Mouse (Mus musculus): Measurements from ENCODE around the gene Slc7a15. TPM values are rescaled to one million over a fixed set of nuclear protein-coding genes. Genes with fewer than 3 reads are reported as not detected.

Slc7a15 gene
- total RNA-seq, 2 experiments from 2014 or later = not detected

GRCm38 (mm10) chr12:8510317-8510988, 88.4 kb downstream of the Slc7a15 start:
- no peak for DNase-seq (ENCODE audit: low spot score in 2 of 2)

GRCm38 (mm10) chr12:8509693-8510092, 89.2 kb downstream of the Slc7a15 start:
- DNase-seq (ENCODE audit: low spot score in 2 of 2) = no peak

GRCm38 (mm10) chr12:8506954-8507707, 91.7 kb downstream of the Slc7a15 start:
- no peak for DNase-seq (ENCODE audit: low spot score in 2 of 2)

- DNase-seq (ENCODE audit: low spot score in 2 of 2) = no peak
Observed at GRCm38 (mm10) chr12:8504131-8504530, 94.7 kb downstream of the Slc7a15 start.

- peak in 1 of 2 experiments; percentile 89 for DNase-seq (ENCODE audit: low spot score in 2 of 2)
Observed at GRCm38 (mm10) chr12:8502546-8502945, 96.3 kb downstream of the Slc7a15 start.

GRCm38 (mm10) chr12:8501571-8502305, 97.1 kb downstream of the Slc7a15 start:
- DNase-seq (ENCODE audit: low spot score in 2 of 2) = no peak

GRCm38 (mm10) chr12:8500597-8501570, 98.0 kb downstream of the Slc7a15 start:
- peak in 1 of 2 experiments; percentile 32 for DNase-seq (ENCODE audit: low spot score in 2 of 2)

GRCm38 (mm10) chr12:8499871-8500596, 98.8 kb downstream of the Slc7a15 start, which contains the start of gene Rhob:
Gene Rhob (minus strand): TSS chr12:8500009.
- peak; percentile 98 to 99 for DNase-seq (ENCODE audit: low spot score in 2 of 2)

- peak in 1 of 2 experiments; percentile 52 for DNase-seq (ENCODE audit: low spot score in 2 of 2)
Observed at GRCm38 (mm10) chr12:8499001-8499870, 99.6 kb downstream of the Slc7a15 start.

- peak in 1 of 2 experiments; percentile 56 for DNase-seq (ENCODE audit: low spot score in 2 of 2)
Observed at GRCm38 (mm10) chr12:8498591-8499000, 100.3 kb downstream of the Slc7a15 start.

GRCm38 (mm10) chr12:8498148-8498571, 100.7 kb downstream of the Slc7a15 start:
- peak; percentile 28 to 42 for DNase-seq (ENCODE audit: low spot score in 2 of 2)

GRCm38 (mm10) chr12:8497314-8497706, 101.6 kb downstream of the Slc7a15 start:
- no peak for DNase-seq (ENCODE audit: low spot score in 2 of 2)

GRCm38 (mm10) chr12:8496679-8497313, 102.1 kb downstream of the Slc7a15 start:
- DNase-seq (ENCODE audit: low spot score in 2 of 2) = no peak

- DNase-seq (ENCODE audit: low spot score in 2 of 2) = peak; percentile 73 to 80
Observed at GRCm38 (mm10) chr12:8495881-8496678, 102.8 kb downstream of the Slc7a15 start.

GRCm38 (mm10) chr12:8494675-8495074, 104.2 kb downstream of the Slc7a15 start:
- no peak for DNase-seq (ENCODE audit: low spot score in 2 of 2)

- no peak for DNase-seq (ENCODE audit: low spot score in 2 of 2)
Observed at GRCm38 (mm10) chr12:8493386-8493785, 105.5 kb downstream of the Slc7a15 start.

GRCm38 (mm10) chr12:8489098-8489497, 109.8 kb downstream of the Slc7a15 start:
- no peak for DNase-seq (ENCODE audit: low spot score in 2 of 2)

GRCm38 (mm10) chr12:8488652-8488980, 110.2 kb downstream of the Slc7a15 start:
- no peak for DNase-seq (ENCODE audit: low spot score in 2 of 2)

All from layer of hippocampus, postnatal 14 days (tissue).